Mouse (Mus musculus): ENCODE results near the gene Syncrip.
A peak's percentile ranks its signal among the peaks of the same experiment; 100 is the strongest.
"Not testable (repeated sequence)": the region's sequence is repeated elsewhere in the genome, so short reads cannot be mapped to it uniquely, and the experiment has no call there.

The Syncrip gene

DNA sequence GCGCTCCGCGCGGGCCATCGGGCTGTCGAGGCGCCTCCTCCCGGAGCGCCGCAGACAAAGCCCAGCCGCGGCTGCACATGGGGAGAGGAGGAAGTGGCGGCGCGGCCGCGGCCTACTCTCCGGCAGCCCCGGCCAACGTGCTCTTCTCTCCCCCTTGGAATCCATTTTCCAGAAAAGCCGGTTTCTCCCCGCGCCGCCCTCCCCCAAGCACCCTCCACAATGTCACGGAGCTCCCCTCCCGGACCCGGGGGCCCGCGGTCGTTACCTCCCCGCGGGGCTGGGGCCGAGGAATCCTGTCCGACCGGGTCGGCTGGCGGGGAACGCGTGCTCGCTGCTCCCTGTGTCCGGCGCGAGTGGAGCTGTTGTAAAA is 598 bp downstream of the Syncrip start:
- DNase-seq = peak; percentile 43 to 44

DNA sequence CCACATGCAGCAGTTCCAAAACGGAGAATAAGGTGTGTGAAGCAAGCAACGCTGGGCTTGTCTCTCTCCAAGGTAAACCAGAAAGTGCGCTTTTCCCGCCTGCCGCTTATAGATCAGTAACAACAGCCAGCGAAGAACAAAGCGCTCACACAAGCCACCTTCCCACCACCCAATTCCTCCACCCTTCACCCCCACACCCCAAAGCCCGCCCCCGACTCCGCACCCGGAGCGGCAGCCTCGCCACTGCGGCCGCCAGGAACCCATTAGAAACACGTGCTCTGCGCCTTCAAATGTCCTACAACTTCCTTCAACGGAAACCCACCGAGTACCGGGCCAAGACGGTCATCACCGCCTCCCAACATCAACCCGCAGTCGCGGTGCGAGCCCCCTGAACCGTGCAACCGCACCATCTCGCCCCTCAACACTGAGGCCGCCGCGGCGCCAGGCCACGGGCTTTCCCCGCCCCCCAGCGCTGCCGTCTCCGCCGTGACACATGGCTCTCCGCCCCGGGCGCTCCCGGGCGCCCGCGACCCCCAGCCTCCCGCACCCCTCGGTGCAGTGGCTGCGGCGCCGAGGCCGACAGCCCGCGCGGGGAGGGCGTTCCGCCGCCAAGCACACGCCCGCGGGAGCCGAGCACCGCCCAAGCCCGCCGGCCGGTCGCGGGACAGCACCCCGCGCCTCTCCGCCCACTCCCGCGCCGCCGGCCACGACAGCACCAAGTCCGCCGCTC is 1.1 kb downstream of the Syncrip start:
- DNase-seq = peak; percentile 18 to 31

DNA sequence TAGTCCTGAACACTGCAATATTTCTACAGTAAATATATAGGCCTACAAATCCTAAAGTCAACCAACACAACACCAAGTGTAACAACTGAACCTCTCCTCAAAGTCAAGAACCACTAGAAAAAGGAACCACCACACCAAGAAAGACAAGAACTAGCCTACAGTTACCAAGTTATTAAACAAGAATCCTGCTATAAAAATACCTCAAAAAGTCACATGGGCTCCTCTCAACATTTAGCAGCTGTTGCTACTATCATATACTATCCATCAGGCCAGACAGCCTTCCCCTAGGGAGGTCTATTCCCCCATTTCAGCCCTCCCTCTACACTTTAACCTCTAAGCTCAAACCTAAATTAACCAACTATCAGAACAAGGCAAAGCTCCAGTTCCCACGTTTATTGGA is 2.3 kb downstream of the Syncrip start:
- no peak for DNase-seq

DNA sequence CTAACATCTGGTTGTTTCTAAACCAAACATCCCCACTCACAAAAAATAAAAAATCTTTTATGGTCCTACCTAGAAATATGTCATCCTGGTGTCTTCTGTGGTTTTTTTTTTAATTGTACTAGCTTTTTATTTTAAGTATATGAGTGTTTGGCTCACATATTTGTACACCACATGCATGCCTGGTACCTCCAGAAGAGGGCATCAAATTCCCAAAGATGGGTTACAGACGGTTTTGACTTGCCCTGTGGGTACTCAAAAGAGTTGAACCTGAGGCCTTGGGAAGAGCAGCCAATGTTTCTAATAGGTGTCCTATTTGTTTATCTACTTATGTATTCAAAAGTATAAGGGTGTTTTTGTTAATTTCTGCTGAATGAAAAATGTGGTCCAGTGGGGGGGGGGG is 6.2 kb downstream of the Syncrip start:
- no peak for DNase-seq

DNA sequence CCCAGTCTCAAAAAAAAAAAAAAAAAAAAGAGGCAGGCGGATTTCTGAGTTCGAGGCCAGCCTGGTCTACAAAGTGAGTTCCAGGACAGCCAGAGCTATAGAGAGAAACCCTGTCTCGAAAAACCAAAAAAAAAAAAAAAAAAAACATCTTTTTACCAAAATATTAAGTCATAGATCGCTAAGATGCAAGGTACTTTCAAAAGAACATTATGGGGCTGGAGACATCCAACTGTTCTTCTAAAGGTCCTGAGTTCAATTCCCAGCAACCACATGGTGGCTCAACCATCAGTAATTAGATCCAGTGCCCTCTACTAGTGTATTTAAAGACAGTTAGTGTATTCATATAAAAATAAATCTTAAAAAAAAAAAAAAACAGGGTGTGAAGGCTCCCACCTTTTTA is 21.4 kb downstream of the Syncrip start:
- not testable (repeated sequence) for DNase-seq

DNA sequence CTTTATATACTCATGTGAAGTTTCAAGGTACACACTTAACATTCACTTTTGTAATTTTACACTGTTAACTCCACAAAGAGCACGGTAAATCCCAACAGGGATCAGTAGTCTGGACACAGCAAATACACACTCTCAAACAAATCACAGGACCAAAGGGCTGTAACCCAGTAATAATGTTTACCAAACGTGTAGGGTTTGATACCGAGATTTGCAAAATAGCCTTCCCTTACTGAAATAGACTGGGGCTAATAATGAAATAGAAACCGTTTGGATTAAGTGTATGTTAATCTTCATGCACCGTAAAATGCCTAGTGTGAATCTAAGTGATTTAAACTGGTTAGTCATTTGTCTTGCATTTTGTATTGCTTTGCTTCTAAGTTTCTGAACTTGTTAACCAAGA is 42.4 kb downstream of the Syncrip start:
- DNase-seq = no peak

DNA sequence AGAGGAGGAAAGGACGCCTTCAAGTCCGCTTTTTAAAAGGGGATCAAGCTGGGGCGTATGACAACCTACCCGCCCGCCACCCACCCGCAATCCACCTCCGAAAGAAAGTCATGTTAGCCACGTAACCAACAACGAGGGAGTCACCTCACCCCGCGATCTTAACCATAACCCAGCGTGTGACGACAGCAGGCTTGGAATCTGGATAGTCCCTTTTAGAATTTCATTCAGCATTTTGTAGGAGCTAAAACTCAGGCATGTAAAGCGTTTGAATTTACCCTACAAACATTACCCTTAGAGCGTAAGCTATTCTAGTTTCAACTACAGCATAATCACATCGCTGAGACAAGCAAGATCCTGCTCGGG is 43.2 kb downstream of the Syncrip start:
- no peak for DNase-seq

DNA sequence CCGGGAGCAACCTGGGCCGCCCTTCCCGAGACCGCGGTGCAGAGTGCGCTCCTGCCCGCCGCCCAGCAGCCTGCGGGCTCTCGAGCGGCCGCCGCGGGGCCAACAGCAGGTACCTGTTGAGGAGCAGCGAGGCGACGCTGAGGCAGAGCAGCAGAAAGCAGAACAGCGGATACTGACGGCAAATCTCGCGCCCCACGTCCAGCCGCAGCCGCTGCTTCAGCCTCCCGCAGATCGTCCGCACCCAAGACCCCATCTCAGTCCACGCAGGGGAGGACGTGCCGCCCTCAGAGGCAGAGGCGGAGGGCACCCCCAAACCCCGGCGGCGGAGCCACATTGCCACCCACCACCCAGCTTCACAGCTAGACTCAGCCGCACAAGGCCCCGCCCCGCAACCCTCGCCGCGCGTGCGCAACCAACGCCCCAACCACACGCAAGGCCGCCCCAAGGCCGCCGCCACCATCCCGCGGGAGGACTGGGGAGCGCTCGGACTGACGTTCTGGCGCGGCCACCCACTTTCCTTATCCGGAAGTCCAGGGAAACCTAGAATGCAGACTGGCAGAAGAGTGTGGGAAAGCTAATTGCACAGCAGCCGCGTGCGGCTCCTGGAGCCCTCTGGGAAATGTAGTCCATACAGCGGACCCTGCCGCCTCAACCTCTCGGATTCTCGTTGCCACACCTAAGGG is 43.7 kb downstream of the Syncrip start, which contains the start of gene Snx14:
Snx14 (minus strand) TSS at position 404 of the 683 bp plus-strand sequence.
- DNase-seq = peak; percentile 97 to 98

DNA sequence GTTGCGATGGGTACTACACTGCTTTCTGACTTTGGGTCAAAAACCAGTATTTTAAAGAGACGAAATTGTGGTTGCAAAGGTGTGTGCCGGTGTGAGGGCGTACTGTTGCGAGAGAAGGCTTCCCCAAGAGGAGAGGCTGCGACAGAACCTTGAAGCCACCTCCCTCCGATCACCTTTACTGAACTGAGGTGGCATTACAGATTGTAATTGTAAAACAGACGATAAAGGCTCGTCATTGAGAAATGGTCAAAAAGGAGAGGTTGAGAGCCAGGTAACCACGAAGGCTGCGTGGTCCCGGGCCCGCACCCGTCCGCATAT is 44.2 kb downstream of the Syncrip start:
- no peak for DNase-seq

DNA sequence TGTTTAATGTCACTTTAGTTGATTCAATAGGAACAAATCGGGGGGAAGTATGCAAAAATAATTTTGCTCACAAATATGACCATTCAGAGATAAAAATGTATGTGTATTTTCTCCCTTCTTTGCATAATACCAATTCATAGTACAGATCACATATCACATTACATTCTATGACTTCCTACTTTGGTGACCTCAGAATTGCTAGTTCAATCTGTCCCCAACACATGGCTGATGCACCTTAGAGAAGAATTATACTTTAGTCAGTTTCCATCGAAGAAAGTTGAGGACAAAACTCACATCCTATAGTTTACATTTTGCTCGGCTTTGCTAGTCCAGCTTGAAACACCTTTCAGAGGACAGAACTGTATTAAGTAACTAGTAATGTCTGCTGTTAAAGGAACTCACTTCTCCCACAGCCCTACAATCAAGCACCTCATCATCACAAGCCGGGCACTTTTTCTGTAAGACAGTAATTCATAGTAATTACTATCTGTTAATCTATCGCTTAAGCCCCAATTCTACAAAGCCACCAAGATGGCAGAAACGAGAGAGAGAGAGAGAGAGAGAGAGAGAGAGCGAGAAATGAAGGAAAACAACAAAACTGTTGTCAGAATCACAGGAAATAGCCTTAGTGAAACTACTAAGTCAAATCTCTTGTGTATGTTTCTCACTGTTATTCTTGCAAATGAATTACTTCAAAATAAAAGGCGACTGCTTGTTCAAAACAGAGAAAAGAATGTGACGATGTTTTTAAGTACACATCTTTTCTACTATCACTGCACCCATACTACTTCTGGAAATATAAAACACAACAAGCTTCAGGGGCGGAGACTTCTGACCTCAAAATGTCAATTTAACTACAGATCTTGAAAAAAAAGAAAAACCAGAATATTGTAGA is 44.8 kb downstream of the Syncrip start:
- DNase-seq = no peak

DNA sequence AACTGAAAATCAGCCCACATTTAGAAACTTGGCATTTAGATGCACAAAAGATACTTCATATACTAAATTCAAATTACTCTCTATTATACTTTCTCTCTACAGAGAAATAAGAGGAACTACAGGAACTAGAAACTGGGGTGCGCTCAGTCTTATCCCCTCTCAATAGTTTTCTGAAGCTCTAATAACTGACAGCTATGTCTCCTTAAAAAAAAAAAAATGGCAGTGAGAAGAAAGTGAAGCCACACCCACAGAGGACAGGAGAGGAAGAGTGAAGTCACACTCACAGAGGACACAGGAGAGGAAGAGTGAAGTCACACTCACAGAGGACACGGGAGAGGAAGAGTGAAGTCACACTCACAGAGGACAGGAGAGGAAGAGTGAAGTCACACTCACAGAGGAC is 58.0 kb downstream of the Syncrip start:
- no peak for DNase-seq

DNA sequence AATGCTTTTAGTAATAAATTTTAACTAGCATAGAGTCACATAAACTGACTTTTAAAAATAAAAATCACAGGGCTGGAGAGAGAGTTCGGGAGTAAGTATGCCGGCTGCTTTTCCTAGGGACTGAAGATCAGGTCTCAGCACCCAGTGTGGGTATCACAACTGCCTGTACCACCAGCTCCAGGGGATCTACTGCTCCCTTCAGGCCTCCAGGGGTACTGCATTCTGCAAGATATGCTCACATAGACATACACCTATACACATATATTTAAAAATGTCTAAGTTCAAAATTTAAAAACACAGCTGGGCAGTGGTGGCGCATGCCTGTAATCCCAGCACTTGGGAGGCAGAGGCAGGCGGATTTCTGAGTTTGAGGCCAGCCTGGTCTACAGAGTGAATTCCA is 59.9 kb downstream of the Syncrip start:
- DNase-seq = no peak

DNA sequence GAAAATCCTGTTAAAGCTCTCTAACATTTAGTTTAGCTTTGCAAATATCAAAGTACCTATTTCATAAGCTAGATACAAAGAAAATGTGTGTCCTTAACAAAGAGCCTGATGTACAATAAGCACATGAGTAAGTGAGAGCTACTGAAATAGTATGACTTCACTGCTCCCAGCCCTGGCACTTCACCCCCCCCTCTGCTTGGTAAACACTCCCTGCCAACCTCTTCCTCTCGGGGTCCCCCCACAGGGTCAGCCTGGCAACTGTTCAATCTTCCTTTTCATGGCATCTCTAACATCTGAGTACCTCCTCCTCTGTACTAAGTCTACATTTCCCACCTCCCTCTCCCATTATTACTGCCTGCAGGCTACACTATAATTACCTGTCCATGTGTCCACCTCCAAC is 65.6 kb downstream of the Syncrip start:
- no peak for DNase-seq

DNA sequence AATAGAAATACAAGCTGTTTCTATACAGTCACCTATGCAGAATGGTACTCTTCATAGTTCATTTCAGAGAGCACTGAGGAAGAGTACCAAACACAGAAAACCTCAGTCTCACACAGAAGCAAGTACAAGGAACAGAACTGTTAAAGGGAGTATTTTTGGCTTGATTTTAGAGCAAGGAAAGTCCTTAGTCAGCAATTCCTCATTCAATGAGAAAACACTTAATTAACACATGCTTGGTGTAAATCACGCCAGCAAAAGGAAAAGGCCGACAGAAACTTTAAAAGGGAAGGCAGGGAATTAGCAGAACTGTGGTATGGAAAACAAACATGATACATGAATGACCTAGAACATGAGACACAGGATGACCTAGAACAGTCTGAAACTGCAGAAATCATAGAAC is 72.4 kb downstream of the Syncrip start:
- no peak for DNase-seq

DNA sequence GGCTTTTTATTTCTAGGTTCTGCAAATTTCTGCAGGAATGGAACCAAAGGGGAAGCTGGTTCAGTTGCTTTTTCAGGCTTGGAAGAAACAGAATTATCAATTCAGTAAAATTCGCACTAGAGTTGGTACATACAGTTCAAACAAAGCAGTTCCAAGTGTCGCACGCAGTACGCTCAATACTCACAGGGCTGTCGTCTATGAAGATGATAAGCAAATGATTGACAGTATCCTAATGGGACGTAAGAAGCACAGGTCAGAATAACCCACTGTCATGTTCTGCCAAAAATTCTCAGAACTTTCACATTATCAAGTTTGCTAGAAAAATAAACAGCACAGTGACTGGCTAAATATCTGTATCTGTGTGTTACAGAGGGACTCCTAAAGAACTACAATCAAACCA is 77.9 kb downstream of the Syncrip start:
- no peak for DNase-seq

DNA sequence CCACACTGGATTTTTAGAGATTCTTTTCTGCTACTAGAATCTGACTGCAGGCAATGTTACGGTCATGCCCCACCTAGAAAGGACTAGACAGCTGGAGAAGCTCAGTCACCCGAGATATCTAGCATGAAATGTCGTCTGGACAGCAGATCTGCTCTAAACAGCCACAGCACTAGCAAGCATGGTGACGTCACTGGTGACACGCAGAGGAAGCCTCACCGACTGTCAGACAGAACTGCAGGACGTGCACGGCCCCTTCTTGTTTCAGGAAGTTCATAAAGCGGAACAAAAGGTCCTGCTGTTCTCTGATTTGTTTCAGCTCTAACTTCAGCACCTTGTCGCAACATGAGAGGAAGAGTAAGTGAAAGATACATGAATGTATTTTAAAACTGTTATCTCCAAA is 78.3 kb downstream of the Syncrip start:
- DNase-seq = peak; percentile 37 to 43

DNA sequence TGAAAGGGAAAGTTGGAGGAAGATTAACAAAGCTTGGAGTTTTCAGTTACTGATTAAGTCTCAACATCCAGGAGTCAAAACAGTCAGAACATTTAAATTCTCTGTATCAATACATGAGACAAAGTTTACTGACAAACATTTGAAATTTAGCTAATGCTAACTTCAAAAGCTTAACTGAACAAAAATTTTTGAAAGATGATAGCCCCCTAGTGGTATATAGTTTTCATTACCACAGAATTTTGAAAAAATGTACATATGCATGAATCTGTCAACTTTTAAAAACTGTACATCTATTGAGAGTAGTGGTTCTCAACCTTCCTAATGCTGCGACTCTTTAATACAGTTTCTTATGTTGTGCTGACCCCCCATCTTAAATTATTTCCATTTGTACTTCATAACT is 83.9 kb downstream of the Syncrip start:
- no peak for DNase-seq

Measured in lung, adult 18-20 months (tissue).